Mouse (Mus musculus): ENCODE data around the gene Pigr. TPM values are rescaled to one million over a fixed set of nuclear protein-coding genes. Genes with fewer than 3 reads are reported as not detected.
A peak's percentile ranks its signal among the peaks of the same experiment; 100 is the strongest.

The Pigr gene
- total RNA-seq, 4 experiments from 2014 or later: not detected

GRCm38 (mm10) chr1:130829906-130830830, 3.7 kb downstream of the Pigr start:
- no peak for DNase-seq (ENCODE audit: low spot score in 2 of 2)

- no peak for DNase-seq (ENCODE audit: low spot score in 2 of 2)
Observed at GRCm38 (mm10) chr1:130832230-130833149, 6.0 kb downstream of the Pigr start.

- peak; percentile 32 to 52 for DNase-seq (ENCODE audit: low spot score in 2 of 2)
Observed at GRCm38 (mm10) chr1:130835161-130835936, 8.9 kb downstream of the Pigr start.

GRCm38 (mm10) chr1:130838288-130838687, 11.8 kb downstream of the Pigr start:
- DNase-seq (ENCODE audit: low spot score in 2 of 2): no peak

- no peak for DNase-seq (ENCODE audit: low spot score in 2 of 2)
Observed at GRCm38 (mm10) chr1:130840599-130841379, 14.3 kb downstream of the Pigr start.

GRCm38 (mm10) chr1:130841621-130842020, 15.1 kb downstream of the Pigr start:
- DNase-seq (ENCODE audit: low spot score in 2 of 2): no peak

- no peak for DNase-seq (ENCODE audit: low spot score in 2 of 2)
Observed at GRCm38 (mm10) chr1:130844516-130844915, 18.0 kb downstream of the Pigr start.

- peak in 1 of 2 experiments; percentile 6 for DNase-seq (ENCODE audit: low spot score in 2 of 2)
Observed at GRCm38 (mm10) chr1:130849530-130850214, 23.2 kb downstream of the Pigr start.

GRCm38 (mm10) chr1:130850405-130850804, 23.9 kb downstream of the Pigr start:
- no peak for DNase-seq (ENCODE audit: low spot score in 2 of 2)

GRCm38 (mm10) chr1:130854819-130855218, 28.3 kb downstream of the Pigr start:
- no peak for DNase-seq (ENCODE audit: low spot score in 2 of 2)

GRCm38 (mm10) chr1:130855723-130856122, 29.2 kb downstream of the Pigr start:
- DNase-seq (ENCODE audit: low spot score in 2 of 2): no peak

- DNase-seq (ENCODE audit: low spot score in 2 of 2): no peak
Observed at GRCm38 (mm10) chr1:130857456-130857855, 31.0 kb downstream of the Pigr start.

- DNase-seq (ENCODE audit: low spot score in 2 of 2): no peak
Observed at GRCm38 (mm10) chr1:130864238-130864637, 37.8 kb downstream of the Pigr start.

GRCm38 (mm10) chr1:130864741-130865140, 38.3 kb downstream of the Pigr start:
- no peak for DNase-seq (ENCODE audit: low spot score in 2 of 2)

- DNase-seq (ENCODE audit: low spot score in 2 of 2): no peak
Observed at GRCm38 (mm10) chr1:130865541-130866221, 39.2 kb downstream of the Pigr start, which contains the start of gene Fcmr. Fcmr (plus strand) TSS chr1:130865669.

GRCm38 (mm10) chr1:130872912-130873311, 46.4 kb downstream of the Pigr start:
- no peak for DNase-seq (ENCODE audit: low spot score in 2 of 2)

- DNase-seq (ENCODE audit: low spot score in 2 of 2): peak; percentile 11 to 32
Observed at GRCm38 (mm10) chr1:130875139-130875538, 48.7 kb downstream of the Pigr start.

- DNase-seq (ENCODE audit: low spot score in 2 of 2): no peak
Observed at GRCm38 (mm10) chr1:130875910-130876309, 49.4 kb downstream of the Pigr start.

GRCm38 (mm10) chr1:130876931-130877509, 50.5 kb downstream of the Pigr start:
- DNase-seq (ENCODE audit: low spot score in 2 of 2): peak; percentile 22 to 38
